In the genomic region with DNA sequence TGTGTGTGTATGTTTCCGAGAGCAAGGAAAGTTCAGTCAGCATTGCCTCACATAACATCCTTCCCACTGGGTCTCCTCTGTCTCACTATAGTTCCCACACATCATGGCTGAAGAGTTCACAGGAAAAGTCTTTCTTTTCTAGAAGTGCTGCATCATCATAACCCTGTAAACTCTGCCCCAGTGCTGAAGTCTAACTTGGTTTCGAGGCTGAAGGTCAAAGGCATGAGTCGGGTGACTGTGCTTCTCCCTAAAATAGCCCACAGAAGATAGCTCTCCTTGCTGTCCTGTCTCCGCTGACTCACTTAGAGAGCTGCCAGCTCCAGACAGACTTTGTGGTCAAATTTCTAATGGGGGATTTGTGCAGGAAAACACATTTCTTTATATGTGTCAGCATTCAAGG, we compare ENCODE assay signal across 12 mouse cellular contexts.
DNase-seq lines count a peak whose midpoint lies in the region; TF ChIP-seq lines count a peak whose summit lies in the region.
"Had no signal": no experiment of that assay in that cellular context is flagged by ENCODE, and none has a peak within 500 bp of the region (broad histone marks: within the 10 kb centered on the region; RNA-seq: fewer than 3 reads in every experiment).

No protein-coding gene starts in this region.

- no peaks in the 10 kb centered on the region for H3K9me3 ChIP-seq in forebrain, embryonic 10.5 days
- H3K9me3 ChIP-seq: embryonic facial prominence, embryonic 13.5 days; limb, embryonic 13.5 days; midbrain, embryonic 12.5 days had no signal

- no peak overlapping the region for H3K4me3 ChIP-seq in embryonic fibroblast, embryonic 13.5 days (ENCODE audit: insufficient read depth, low read length)
- no peak overlapping the region for H3K4me3 ChIP-seq in thymus, adult 2 months (ENCODE audit: control insufficient read depth, insufficient read depth, low read length)
- H3K4me3 ChIP-seq in forebrain, embryonic 10.5 days = no peak overlapping the region
- H3K4me3 ChIP-seq: embryonic facial prominence, embryonic 13.5 days; limb, embryonic 13.5 days; midbrain, embryonic 12.5 days had no signal

- peak; percentile 20 for DNase-seq in ovary, adult 18-20 months (ENCODE audit: low spot score)
- DNase-seq in ovary, postnatal 36 days (ENCODE audit: low spot score) = no peak
- DNase-seq in heart, postnatal 4 days = peak; percentile 26
- DNase-seq in layer of hippocampus, postnatal 14 days (ENCODE audit: low spot score in 2 of 2) = no peak
- DNase-seq in thymus, adult 2 months = no peak
- no peak for DNase-seq in forebrain, embryonic 10.5 days (ENCODE audit: extremely low spot score, low spot score)
- DNase-seq: cerebellum, adult 9-11 months had no signal

- peak overlapping the region; percentile 69; the same call in 1 of the 2 replicates for H3K27ac ChIP-seq in embryonic fibroblast, embryonic 13.5 days (ENCODE audit: insufficient read depth, low read length)
- H3K27ac ChIP-seq in thymus, adult 2 months (ENCODE audit: control insufficient read depth, insufficient read depth, low read length) = no peak overlapping the region
- no peak overlapping the region for H3K27ac ChIP-seq in forebrain, embryonic 10.5 days
- H3K27ac ChIP-seq: embryonic facial prominence, embryonic 13.5 days; hindbrain, postnatal 0 days; limb, embryonic 13.5 days; midbrain, embryonic 12.5 days had no signal

- H3K36me3 ChIP-seq in thymus, adult 2 months (ENCODE audit: control insufficient read depth, insufficient read depth, low read length) = no peaks in the 10 kb centered on the region
- no peaks in the 10 kb centered on the region for H3K36me3 ChIP-seq in forebrain, embryonic 10.5 days (replicated peaks)
- H3K36me3 ChIP-seq: embryonic facial prominence, embryonic 13.5 days; limb, embryonic 13.5 days; midbrain, embryonic 12.5 days had no signal

- no peak for TF ChIP-seq POLR2A in embryonic fibroblast, embryonic 13.5 days (IDR thresholded peaks at IDR 0.05; ENCODE audit: low read depth, low read length)
- TF ChIP-seq POLR2A in thymus, adult 2 months (IDR thresholded peaks at IDR 0.05; ENCODE audit: control insufficient read depth, extremely low read depth, insufficient read depth, low read length, poor library complexity) = no peak

- TF ChIP-seq CTCF in embryonic fibroblast, embryonic 13.5 days (IDR thresholded peaks at IDR 0.05; ENCODE audit: borderline replicate concordance, insufficient read depth, low read length) = no peak
- no peak for TF ChIP-seq CTCF in thymus, adult 2 months (IDR thresholded peaks at IDR 0.05; ENCODE audit: borderline replicate concordance, control insufficient read depth, extremely low read depth, insufficient read depth, low read length, poor library complexity)

- no peaks in the 10 kb centered on the region for H3K4me1 ChIP-seq in embryonic fibroblast, embryonic 13.5 days (ENCODE audit: control insufficient read depth, insufficient read depth, low read length)
- no peaks in the 10 kb centered on the region for H3K4me1 ChIP-seq in thymus, adult 2 months (replicated peaks; ENCODE audit: control insufficient read depth, insufficient read depth, low read length)
- H3K4me1 ChIP-seq in forebrain, embryonic 10.5 days = no peaks in the 10 kb centered on the region
- H3K4me1 ChIP-seq: embryonic facial prominence, embryonic 13.5 days; limb, embryonic 13.5 days; midbrain, embryonic 12.5 days had no signal

- no peaks in the 10 kb centered on the region for H3K27me3 ChIP-seq in thymus, adult 2 months (ENCODE audit: control insufficient read depth, insufficient read depth, low read length)
- no peaks in the 10 kb centered on the region for H3K27me3 ChIP-seq in forebrain, embryonic 10.5 days (ENCODE audit: poor library complexity, severe bottlenecking)
- H3K27me3 ChIP-seq: embryonic facial prominence, embryonic 13.5 days; limb, embryonic 13.5 days; midbrain, embryonic 12.5 days had no signal

- WGBS in thymus, adult 2 months = 31% methylated on average over 4 of the region's 4 CpGs
- 93% methylated on average over 4 of the region's 4 CpGs for WGBS in forebrain, embryonic 10.5 days

Comparison
In these comparisons a context has a peak if more than half of its experiments do, and no peak if none do; other contexts are left out.
1. DNase-seq: peak in ovary, adult 18-20 months (single experiment) and heart, postnatal 4 days (single experiment); none in ovary, postnatal 36 days (single experiment), layer of hippocampus, postnatal 14 days (0 of 2), thymus, adult 2 months (single experiment) and forebrain, embryonic 10.5 days (single experiment).